Mouse (Mus musculus): ENCODE measurements around the gene Evi5l. TPM values are rescaled to one million over a fixed set of nuclear protein-coding genes. Genes with fewer than 3 reads are reported as not detected.

The Evi5l gene
- polyA plus RNA-seq, 1 experiment = 3.9 TPM

GRCm38 (mm10) chr8:4186151-4186550, 19.8 kb downstream of the Evi5l start:
- 94% methylated on average over 2 of the region's 2 CpGs for WGBS
- H3K27ac ChIP-seq (ENCODE audit: insufficient read depth, low read depth, low read length) = no peak overlapping the region
- TF ChIP-seq CTCF (IDR thresholded peaks at IDR 0.05; ENCODE audit: extremely low read depth, insufficient read length, insufficient replicate concordance, low read depth, low read length) (no peak), POLR2A (IDR thresholded peaks at IDR 0.05; ENCODE audit: low read depth, low read length) (no peak)
- no peaks in the 10 kb centered on the region for H3K4me1 ChIP-seq (ENCODE audit: control insufficient read depth, insufficient read depth, insufficient read length, low read length)
- 0 out of 2 replicates have a peak, but pooled peaks cover 2% of the 10 kb centered on the region for H3K36me3 ChIP-seq (ENCODE audit: control insufficient read depth, insufficient read depth, low read length)
- H3K4me3 ChIP-seq (ENCODE audit: low read depth, low read length) = no peak overlapping the region
- no peaks in the 10 kb centered on the region for H3K27me3 ChIP-seq (ENCODE audit: control insufficient read depth, insufficient read depth, low read length)

GRCm38 (mm10) chr8:4188605-4189004, 22.2 kb downstream of the Evi5l start:
- TF ChIP-seq CTCF (IDR thresholded peaks at IDR 0.05; ENCODE audit: extremely low read depth, insufficient read length, insufficient replicate concordance, low read depth, low read length) (no peak), POLR2A (IDR thresholded peaks at IDR 0.05; ENCODE audit: low read depth, low read length) (no peak)
- no peak overlapping the region for H3K27ac ChIP-seq (ENCODE audit: insufficient read depth, low read depth, low read length)
- H3K4me1 ChIP-seq (ENCODE audit: control insufficient read depth, insufficient read depth, insufficient read length, low read length) = peaks cover 4% of the 10 kb centered on the region; the same call in 1 of the 2 replicates
- H3K4me3 ChIP-seq (ENCODE audit: low read depth, low read length) = no peak overlapping the region
- H3K27me3 ChIP-seq (ENCODE audit: control insufficient read depth, insufficient read depth, low read length) = no peaks in the 10 kb centered on the region
- 0 out of 2 replicates have a peak, but pooled peaks cover under 1% of the 10 kb centered on the region for H3K36me3 ChIP-seq (ENCODE audit: control insufficient read depth, insufficient read depth, low read length)

GRCm38 (mm10) chr8:4189031-4189722, 22.8 kb downstream of the Evi5l start:
- Histone ChIP-seq H3K4me1 (ENCODE audit: control insufficient read depth, insufficient read depth, insufficient read length, low read length) (peaks cover 4% of the 10 kb centered on the region; the same call in 1 of the 2 replicates), H3K4me3 (ENCODE audit: low read depth, low read length) (no peak overlapping the region), H3K27ac (ENCODE audit: insufficient read depth, low read depth, low read length) (no peak overlapping the region), H3K27me3 (ENCODE audit: control insufficient read depth, insufficient read depth, low read length) (no peaks in the 10 kb centered on the region), H3K36me3 (ENCODE audit: control insufficient read depth, insufficient read depth, low read length) (no peaks in the 10 kb centered on the region)
- TF ChIP-seq CTCF (IDR thresholded peaks at IDR 0.05; ENCODE audit: extremely low read depth, insufficient read length, insufficient replicate concordance, low read depth, low read length) (no peak), POLR2A (IDR thresholded peaks at IDR 0.05; ENCODE audit: low read depth, low read length) (no peak)
- WGBS = 47% methylated on average over 3 of the region's 3 CpGs

GRCm38 (mm10) chr8:4192305-4192704, 25.9 kb downstream of the Evi5l start:
- TF ChIP-seq CTCF (IDR thresholded peaks at IDR 0.05; ENCODE audit: extremely low read depth, insufficient read length, insufficient replicate concordance, low read depth, low read length) = no peak
- TF ChIP-seq POLR2A (IDR thresholded peaks at IDR 0.05; ENCODE audit: low read depth, low read length) = no peak

GRCm38 (mm10) chr8:4192807-4193587, 26.6 kb downstream of the Evi5l start:
- H3K27ac ChIP-seq (ENCODE audit: insufficient read depth, low read depth, low read length) = no peak overlapping the region
- no peaks in the 10 kb centered on the region for H3K27me3 ChIP-seq (ENCODE audit: control insufficient read depth, insufficient read depth, low read length)
- TF ChIP-seq POLR2A (IDR thresholded peaks at IDR 0.05; ENCODE audit: low read depth, low read length) (0 out of 2 replicates have a peak, but pooled peaks have one; percentile 17), CTCF (IDR thresholded peaks at IDR 0.05; ENCODE audit: extremely low read depth, insufficient read length, insufficient replicate concordance, low read depth, low read length) (peak; percentile 94)
- peaks cover 4% of the 10 kb centered on the region; the same call in 1 of the 2 replicates for H3K4me1 ChIP-seq (ENCODE audit: control insufficient read depth, insufficient read depth, insufficient read length, low read length)
- H3K4me3 ChIP-seq (ENCODE audit: low read depth, low read length) = no peak overlapping the region
- 15% methylated on average over 18 of the region's 18 CpGs for WGBS
- no peaks in the 10 kb centered on the region for H3K36me3 ChIP-seq (ENCODE audit: control insufficient read depth, insufficient read depth, low read length)

More at GRCm38 (mm10) chr8:4192305-4192704, 25.9 kb downstream of the Evi5l start:
- Histone ChIP-seq H3K27ac (ENCODE audit: insufficient read depth, low read depth, low read length) (no peak overlapping the region), H3K4me1 (ENCODE audit: control insufficient read depth, insufficient read depth, insufficient read length, low read length) (peaks cover 4% of the 10 kb centered on the region; the same call in 1 of the 2 replicates), H3K4me3 (ENCODE audit: low read depth, low read length) (no peak overlapping the region), H3K36me3 (ENCODE audit: control insufficient read depth, insufficient read depth, low read length) (no peaks in the 10 kb centered on the region), H3K27me3 (ENCODE audit: control insufficient read depth, insufficient read depth, low read length) (no peaks in the 10 kb centered on the region)
- WGBS = 78% methylated on average over 5 of the region's 5 CpGs

GRCm38 (mm10) chr8:4193588-4193894, 27.2 kb downstream of the Evi5l start:
- 50% methylated on average over 7 of the region's 7 CpGs for WGBS
- Histone ChIP-seq H3K27me3 (ENCODE audit: control insufficient read depth, insufficient read depth, low read length) (no peaks in the 10 kb centered on the region), H3K36me3 (ENCODE audit: control insufficient read depth, insufficient read depth, low read length) (no peaks in the 10 kb centered on the region), H3K4me1 (ENCODE audit: control insufficient read depth, insufficient read depth, insufficient read length, low read length) (peaks cover 4% of the 10 kb centered on the region; the same call in 1 of the 2 replicates), H3K27ac (ENCODE audit: insufficient read depth, low read depth, low read length) (no peak overlapping the region), H3K4me3 (ENCODE audit: low read depth, low read length) (no peak overlapping the region)
- no peak for TF ChIP-seq POLR2A (IDR thresholded peaks at IDR 0.05; ENCODE audit: low read depth, low read length)
- TF ChIP-seq CTCF (IDR thresholded peaks at IDR 0.05; ENCODE audit: extremely low read depth, insufficient read length, insufficient replicate concordance, low read depth, low read length) = no peak

- Histone ChIP-seq H3K4me1 (ENCODE audit: control insufficient read depth, insufficient read depth, insufficient read length, low read length) (peaks cover under 1% of the 10 kb centered on the region; the same call in 1 of the 2 replicates), H3K27ac (ENCODE audit: insufficient read depth, low read depth, low read length) (no peak overlapping the region), H3K4me3 (ENCODE audit: low read depth, low read length) (no peak overlapping the region), H3K27me3 (ENCODE audit: control insufficient read depth, insufficient read depth, low read length) (no peaks in the 10 kb centered on the region), H3K36me3 (ENCODE audit: control insufficient read depth, insufficient read depth, low read length) (0 out of 2 replicates have a peak, but pooled peaks cover 2% of the 10 kb centered on the region)
- 77% methylated on average over 2 of the region's 2 CpGs for WGBS
- TF ChIP-seq CTCF (IDR thresholded peaks at IDR 0.05; ENCODE audit: extremely low read depth, insufficient read length, insufficient replicate concordance, low read depth, low read length) = no peak
- TF ChIP-seq POLR2A (IDR thresholded peaks at IDR 0.05; ENCODE audit: low read depth, low read length) = no peak
Measured at GRCm38 (mm10) chr8:4201321-4201720, 35.0 kb downstream of the Evi5l start.

Data from small intestine, adult 2 months (tissue).